Mouse (Mus musculus) midbrain, embryonic 16.5 days (tissue): Measurements from ENCODE around the gene Fibcd1. TPM values are rescaled to one million over a fixed set of nuclear protein-coding genes. Genes with fewer than 3 reads are reported as not detected.

Experiments used
- ATAC-seq: fragments of 200-750 bp; cut with Nextera tagmentation; 2 replicates; pipeline ENCODE4 v1.8.0; 2017; ENCODE audit warnings: moderate TSS enrichment
- H3K27ac ChIP-seq: fragments of 300-500 bp; sonication (generic); 2 replicates; pipeline ENCODE4 v1.5.1; 2014; ENCODE audit warnings: mild to moderate bottlenecking, low read length, mixed read lengths
- H3K27me3 ChIP-seq: fragments of 300-500 bp; sonication (generic); 2 replicates; pipeline ENCODE4 v1.6.1; 2014; ENCODE audit warnings: low read depth, low read length, mixed read lengths; ENCODE audit not compliant: control insufficient read depth, insufficient read depth
- H3K36me3 ChIP-seq: fragments of 300-500 bp; sonication (generic); 2 replicates; pipeline ENCODE4 v1.6.1; 2014; ENCODE audit warnings: mild to moderate bottlenecking, low read length, moderate library complexity, mixed read lengths; ENCODE audit not compliant: control insufficient read depth, insufficient read depth
- H3K4me1 ChIP-seq: fragments of 300-500 bp; sonication (generic); 2 replicates; pipeline ENCODE4 v1.6.1; 2014; ENCODE audit warnings: mild to moderate bottlenecking, low read length, mixed read lengths; ENCODE audit not compliant: control insufficient read depth, insufficient read depth
- H3K4me2 ChIP-seq: fragments of 300-500 bp; sonication (generic); 2 replicates; pipeline ENCODE4 v1.6.1; 2014; ENCODE audit warnings: mild to moderate bottlenecking, low read length, mixed read lengths
- H3K4me3 ChIP-seq: fragments of 300-500 bp; sonication (generic); 2 replicates; pipeline ENCODE4 v1.5.1; 2014; ENCODE audit warnings: low read depth, mild to moderate bottlenecking, low read length, moderate library complexity, mixed read lengths
- H3K9ac ChIP-seq: fragments of 300-500 bp; sonication (generic); 2 replicates; pipeline ENCODE4 v1.6.1; 2014; ENCODE audit warnings: low read depth, low read length, mixed read lengths
- H3K9me3 ChIP-seq: fragments of 300-500 bp; sonication (generic); replicated peaks from 2 replicates; pipeline ENCODE4 v1.6.1; 2014; ENCODE audit warnings: mild to moderate bottlenecking, low read length, mixed read lengths; ENCODE audit not compliant: control insufficient read depth, poor library complexity, severe bottlenecking
- WGBS: fragments of 180-500 bp; shearing (Covaris S2); extraction: QIAGEN DNeasy Blood & Tissue Kit; methylation state at CpG from one replicate; pipeline ENCODE4 v1.1.7; 2014; 5-methylcytosine and 5-hydroxymethylcytosine counted together
- polyA plus RNA-seq: library from polyadenylated mRNA; unstranded; fragments of >200 nt; fragmentation: Nextera tagmentation; extraction: Ambion mirVana; gene quantifications from 2 replicates; pipeline ENCODE4 v1.2.1, GENCODE M21; 2015

Fibcd1 gene
- polyA plus RNA-seq, 1 experiment from 2014 or later = 20.9 TPM

DNA sequence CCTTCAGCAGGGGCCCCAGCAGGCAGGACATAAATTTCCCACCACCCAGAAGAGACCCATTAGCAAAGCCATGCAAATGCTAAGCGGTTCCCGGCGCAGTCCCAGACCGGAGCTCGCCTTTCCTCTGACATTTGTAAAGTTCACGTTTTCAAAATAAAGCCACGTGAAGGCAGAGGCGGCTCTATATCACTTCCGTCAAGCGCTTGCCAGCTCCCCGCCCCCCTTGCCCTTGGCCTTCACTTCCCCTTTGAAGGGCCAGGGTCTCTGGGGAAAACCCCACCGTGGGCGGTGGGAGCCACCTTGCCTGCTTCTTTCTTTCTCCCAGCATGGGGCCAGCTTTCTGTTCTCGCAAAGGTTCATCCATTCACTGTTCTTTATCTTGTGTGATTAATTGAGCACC lies 35.1 kb upstream of the Fibcd1 start:
- peaks cover 10% of the 10 kb centered on the region for H3K27me3 ChIP-seq
- H3K9me3 ChIP-seq = no peaks in the 10 kb centered on the region
- no peaks in the 10 kb centered on the region for H3K36me3 ChIP-seq
- H3K4me1 ChIP-seq = peaks cover 6% of the 10 kb centered on the region; the same call in 1 of the 2 replicates
- ATAC-seq = no peak
- 8% methylated on average over 14 of the region's 14 CpGs for WGBS
- no peak overlapping the region for H3K9ac ChIP-seq
- no peak overlapping the region for H3K4me3 ChIP-seq
- no peak overlapping the region for H3K27ac ChIP-seq
- H3K4me2 ChIP-seq = no peak overlapping the region

DNA sequence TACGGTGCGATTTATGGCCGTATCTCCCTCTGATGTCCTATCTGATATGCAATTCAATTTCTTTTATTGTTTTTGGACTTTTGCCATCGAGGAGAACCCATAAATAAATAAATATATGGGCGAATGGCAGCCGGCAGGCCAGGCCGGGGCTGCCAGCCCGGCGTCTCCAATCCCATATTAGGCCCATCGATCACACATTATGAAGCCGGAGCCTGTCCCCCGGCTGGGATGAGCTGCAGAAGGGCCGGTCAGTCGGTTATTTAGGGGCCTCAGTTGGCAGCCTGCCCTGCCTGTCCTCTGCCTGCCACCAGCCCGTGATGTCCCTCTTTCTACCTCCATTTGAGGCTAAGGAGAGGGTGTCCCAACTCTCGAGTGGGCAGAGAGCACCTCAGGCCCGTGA lies 32.8 kb upstream of the Fibcd1 start:
- Histone ChIP-seq H3K4me1 (peaks cover 15% of the 10 kb centered on the region; the same call in 1 of the 2 replicates), H3K4me3 (no peak overlapping the region), H3K9ac (no peak overlapping the region), H3K27me3 (peaks cover 6% of the 10 kb centered on the region), H3K36me3 (no peaks in the 10 kb centered on the region), H3K9me3 (no peaks in the 10 kb centered on the region), H3K27ac (no peak overlapping the region), H3K4me2 (no peak overlapping the region)
- WGBS = 77% methylated on average over 17 of the region's 17 CpGs
- ATAC-seq = no peak

DNA sequence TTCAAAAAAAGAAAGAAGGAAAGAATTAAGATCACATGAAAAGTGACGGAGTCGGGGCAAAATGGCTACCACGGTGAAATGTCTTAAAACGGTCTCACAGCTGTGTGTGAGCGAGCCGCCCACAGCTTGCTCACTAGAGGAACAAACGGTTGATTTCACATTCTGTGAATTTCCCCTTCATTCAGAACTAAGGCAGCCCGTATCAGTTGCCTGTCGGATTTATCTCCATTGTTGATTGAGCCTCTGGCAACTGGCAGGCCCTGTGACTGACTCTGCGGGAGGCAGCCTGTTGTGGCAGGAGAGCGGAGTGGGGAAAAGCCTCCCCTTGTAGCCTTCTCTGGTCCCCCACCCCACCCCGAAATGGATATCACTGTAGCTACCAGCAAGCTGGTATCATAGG lies 30.6 kb upstream of the Fibcd1 start:
- H3K9ac ChIP-seq = no peak overlapping the region
- no peak overlapping the region for H3K27ac ChIP-seq
- peaks cover 15% of the 10 kb centered on the region; the same call in 1 of the 2 replicates for H3K4me1 ChIP-seq
- H3K36me3 ChIP-seq = no peaks in the 10 kb centered on the region
- no peak overlapping the region for H3K4me3 ChIP-seq
- WGBS = 14% methylated on average over 12 of the region's 12 CpGs
- no peak for ATAC-seq
- peaks cover 3% of the 10 kb centered on the region; the same call in 1 of the 2 replicates for H3K27me3 ChIP-seq
- no peak overlapping the region for H3K4me2 ChIP-seq
- no peaks in the 10 kb centered on the region for H3K9me3 ChIP-seq

DNA sequence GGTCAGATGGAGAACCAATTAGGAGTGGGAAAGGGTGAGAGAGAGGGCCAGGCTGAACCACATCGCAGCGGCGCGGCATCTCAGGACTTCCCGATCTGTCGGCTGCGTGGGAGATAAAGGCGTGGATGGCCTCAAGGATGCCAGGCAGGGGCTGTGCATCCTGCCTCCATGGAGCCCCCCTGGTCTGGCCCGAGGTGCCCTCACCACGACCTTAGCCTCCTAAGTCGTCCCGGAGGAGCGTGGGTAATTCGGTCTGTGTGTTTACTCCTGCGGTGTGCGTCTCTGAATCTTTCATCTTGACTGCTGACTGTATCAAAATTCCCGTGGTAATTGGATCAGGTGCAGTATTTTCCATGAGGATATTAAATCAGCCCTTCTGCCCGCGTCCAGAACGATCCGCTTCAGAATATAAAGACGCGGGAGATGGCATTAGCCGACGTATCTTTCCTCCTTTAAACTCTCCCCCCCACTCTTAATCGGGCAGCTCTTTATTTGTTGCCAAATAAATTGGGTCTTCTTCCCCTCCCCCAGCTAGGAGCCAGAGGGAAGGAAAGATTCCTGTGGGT lies 28.6 kb upstream of the Fibcd1 start:
- Histone ChIP-seq H3K4me1 (peaks cover 15% of the 10 kb centered on the region; the same call in 1 of the 2 replicates), H3K4me3 (no peak overlapping the region), H3K27me3 (no peaks in the 10 kb centered on the region), H3K9me3 (no peaks in the 10 kb centered on the region), H3K27ac (0 out of 2 replicates have a peak overlapping the region, but pooled peaks have one; percentile 40), H3K4me2 (peak overlapping the region; percentile 37), H3K9ac (0 out of 2 replicates have a peak overlapping the region, but pooled peaks have one; percentile 15), H3K36me3 (no peaks in the 10 kb centered on the region)
- no peak for ATAC-seq
- WGBS = 33% methylated on average over 26 of the region's 26 CpGs

DNA sequence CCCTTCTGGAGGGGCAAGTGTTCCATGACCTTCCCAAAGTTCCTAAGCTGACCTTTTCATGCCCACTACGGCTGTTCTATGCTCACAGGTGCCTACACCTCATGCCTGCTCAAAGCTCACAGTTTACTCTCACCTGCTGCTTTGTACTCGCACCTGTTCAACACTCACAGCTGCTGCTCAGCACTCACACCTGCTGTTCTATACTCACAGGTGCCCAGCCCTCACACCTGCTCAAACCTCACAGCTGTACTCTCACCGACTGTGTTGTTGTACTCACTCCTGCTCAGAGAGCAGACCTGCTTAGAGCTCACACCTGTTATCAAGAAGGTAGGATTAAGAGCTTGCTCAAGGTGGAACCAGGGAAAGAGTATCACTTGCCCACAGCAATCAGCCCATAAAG lies 24.9 kb upstream of the Fibcd1 start:
- WGBS = 80% methylated on average over 3 of the region's 3 CpGs
- no peaks in the 10 kb centered on the region; the same call in 1 of the 2 replicates for H3K9me3 ChIP-seq
- H3K4me1 ChIP-seq = peaks cover 12% of the 10 kb centered on the region
- H3K4me3 ChIP-seq = no peak overlapping the region
- no peak for ATAC-seq
- H3K27ac ChIP-seq = no peak overlapping the region
- H3K36me3 ChIP-seq = no peaks in the 10 kb centered on the region
- no peaks in the 10 kb centered on the region for H3K27me3 ChIP-seq
- H3K4me2 ChIP-seq = no peak overlapping the region
- H3K9ac ChIP-seq = no peak overlapping the region

DNA sequence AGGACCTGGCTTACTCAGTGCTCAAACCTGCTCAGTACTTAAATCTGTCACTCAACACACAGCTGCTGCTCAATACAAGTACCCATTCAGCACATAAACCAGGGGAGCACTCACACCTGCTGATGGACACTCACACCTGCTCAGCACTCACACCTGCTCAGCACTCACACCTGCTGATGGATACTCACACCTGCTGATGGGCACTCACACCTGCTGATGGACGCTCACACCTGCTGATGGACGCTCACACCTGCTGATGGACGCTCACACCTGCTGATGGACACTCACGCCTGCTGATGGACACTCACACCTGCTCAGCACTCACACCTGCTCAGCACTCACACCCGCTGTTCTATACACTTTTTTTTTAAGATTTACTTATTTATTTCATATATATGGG lies 23.9 kb upstream of the Fibcd1 start:
- Histone ChIP-seq H3K36me3 (no peaks in the 10 kb centered on the region), H3K27me3 (no peaks in the 10 kb centered on the region), H3K27ac (no peak overlapping the region), H3K4me2 (no peak overlapping the region), H3K9me3 (no peaks in the 10 kb centered on the region; the same call in 1 of the 2 replicates), H3K4me1 (peaks cover 15% of the 10 kb centered on the region), H3K4me3 (no peak overlapping the region), H3K9ac (no peak overlapping the region)
- no peak for ATAC-seq
- 97% methylated on average over 5 of the region's 5 CpGs for WGBS

DNA sequence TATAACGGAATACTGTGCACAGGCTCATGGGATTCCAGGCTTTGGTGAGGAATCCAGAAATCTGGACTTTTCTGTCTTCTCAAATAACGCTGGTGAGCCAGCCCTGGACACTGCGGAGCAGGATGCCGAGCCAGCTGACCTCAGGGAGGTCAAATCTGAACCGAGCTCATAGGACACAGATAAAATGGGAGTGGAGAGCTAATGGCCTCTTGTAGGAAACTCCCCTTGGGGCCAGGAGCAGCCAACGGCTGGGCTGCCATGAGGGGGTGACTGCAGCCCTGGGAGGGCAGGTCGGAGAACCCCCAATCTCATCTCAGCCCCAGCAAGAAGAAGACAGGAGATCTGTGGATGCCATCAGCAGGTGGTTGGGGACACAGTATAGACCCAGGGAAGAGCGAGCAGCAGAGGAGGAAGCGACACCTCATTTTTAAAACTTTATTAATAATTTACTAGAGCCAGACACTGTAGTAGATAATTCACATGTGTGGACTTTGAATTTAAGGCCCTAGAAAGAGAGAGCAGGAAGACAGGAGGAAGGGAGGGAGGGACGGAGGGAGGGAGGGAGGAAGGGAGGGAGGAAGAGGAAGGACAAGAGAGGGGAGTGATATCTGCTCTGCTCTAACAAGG lies 22.8 kb upstream of the Fibcd1 start:
- no peak for ATAC-seq
- H3K4me2 ChIP-seq = no peak overlapping the region

DNA sequence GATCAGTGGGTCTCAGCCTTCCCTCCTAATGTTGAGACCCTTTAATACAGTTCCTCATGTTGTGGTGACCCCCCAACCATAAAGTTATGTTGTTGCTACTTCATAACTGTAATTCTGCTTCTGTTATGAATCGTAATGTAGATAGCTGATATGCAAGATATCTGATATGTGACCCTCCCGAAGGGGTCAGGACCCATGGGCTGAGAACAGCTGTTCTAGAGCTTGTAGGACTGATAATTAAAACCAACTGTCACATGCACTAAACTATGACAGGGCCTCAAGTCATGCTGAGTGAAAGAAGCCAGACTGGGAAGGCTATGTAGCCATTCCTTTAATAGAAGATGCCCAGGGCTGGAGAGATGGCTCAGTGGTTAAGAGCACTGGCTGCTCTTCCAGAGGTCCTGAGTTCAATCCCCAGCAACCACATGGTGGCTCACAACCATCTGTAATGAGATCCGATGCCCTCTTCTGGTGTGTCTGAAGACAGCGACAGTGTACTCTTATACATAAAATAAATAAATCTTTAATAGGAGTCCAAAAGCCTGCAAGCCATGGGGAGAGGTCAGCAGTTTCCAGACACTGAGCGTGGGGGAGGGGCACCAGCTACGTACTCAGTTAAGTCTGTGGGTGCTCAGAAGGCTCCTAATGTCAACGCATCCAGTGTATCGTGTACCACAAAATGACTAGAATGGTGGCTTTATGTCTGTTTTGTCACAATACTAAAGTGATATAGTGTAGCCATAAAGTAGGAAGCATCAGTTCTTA lies 22.1 kb upstream of the Fibcd1 start:
- Histone ChIP-seq H3K27me3 (no peaks in the 10 kb centered on the region), H3K27ac (no peak overlapping the region), H3K36me3 (no peaks in the 10 kb centered on the region), H3K4me1 (peaks cover 8% of the 10 kb centered on the region), H3K9ac (no peak overlapping the region), H3K9me3 (no peaks in the 10 kb centered on the region; the same call in 1 of the 2 replicates), H3K4me3 (no peak overlapping the region), H3K4me2 (no peak overlapping the region)
- no peak for ATAC-seq
- 89% methylated on average over 8 of the region's 8 CpGs for WGBS

More for the DNA sequence above, 22.8 kb upstream of the Fibcd1 start:
- Histone ChIP-seq H3K4me3 (no peak overlapping the region), H3K27ac (no peak overlapping the region), H3K9ac (no peak overlapping the region), H3K36me3 (no peaks in the 10 kb centered on the region), H3K9me3 (no peaks in the 10 kb centered on the region; the same call in 1 of the 2 replicates), H3K4me1 (peaks cover 8% of the 10 kb centered on the region), H3K27me3 (no peaks in the 10 kb centered on the region)
- 76% methylated on average over 10 of the region's 10 CpGs for WGBS

DNA sequence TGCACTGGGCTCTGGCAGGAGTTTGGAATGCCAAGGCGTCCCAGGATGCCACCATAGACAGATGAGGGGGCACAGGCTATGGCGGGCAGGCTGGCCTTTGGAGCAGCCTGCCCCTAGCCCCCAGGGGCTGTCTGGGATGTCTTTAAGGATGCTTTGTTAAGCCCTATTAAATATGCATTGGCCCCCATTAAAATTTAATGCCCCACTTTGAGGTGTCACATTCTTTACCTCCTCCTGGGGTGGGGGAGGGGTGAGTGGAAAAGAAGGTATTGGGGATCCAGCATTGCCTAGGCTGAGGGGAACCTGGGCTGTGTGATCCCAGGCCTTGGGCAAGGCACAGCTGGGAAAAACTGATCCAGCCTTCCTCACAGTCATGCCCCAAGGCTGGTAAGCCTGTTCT lies 20.0 kb upstream of the Fibcd1 start:
- 0 out of 2 replicates have a peak, but pooled peaks have one; percentile 28 for ATAC-seq
- Histone ChIP-seq H3K9ac (no peak overlapping the region), H3K27ac (peak overlapping the region; percentile 31; the same call in 1 of the 2 replicates)

More for the DNA sequence above, 20.0 kb upstream of the Fibcd1 start:
- 21% methylated on average over 2 of the region's 2 CpGs for whole genome bisulfite sequencing
- Histone ChIP-seq H3K4me1 (peaks cover 8% of the 10 kb centered on the region), H3K27me3 (no peaks in the 10 kb centered on the region), H3K9me3 (no peaks in the 10 kb centered on the region; the same call in 1 of the 2 replicates), H3K4me3 (no peak overlapping the region), H3K36me3 (no peaks in the 10 kb centered on the region), H3K4me2 (no peak overlapping the region)
